Mouse (Mus musculus) NIH3T3 (cell line): Measurements from ENCODE around the gene Pced1a.
A peak's percentile ranks its signal among the peaks of the same experiment; 100 is the strongest.

Source experiments
- DNase-seq: peaks from one replicate; pipeline ENCODE4 v3.0.0-alpha.2; 2012; ENCODE audit warnings: low read depth

Gene Pced1a

DNA sequence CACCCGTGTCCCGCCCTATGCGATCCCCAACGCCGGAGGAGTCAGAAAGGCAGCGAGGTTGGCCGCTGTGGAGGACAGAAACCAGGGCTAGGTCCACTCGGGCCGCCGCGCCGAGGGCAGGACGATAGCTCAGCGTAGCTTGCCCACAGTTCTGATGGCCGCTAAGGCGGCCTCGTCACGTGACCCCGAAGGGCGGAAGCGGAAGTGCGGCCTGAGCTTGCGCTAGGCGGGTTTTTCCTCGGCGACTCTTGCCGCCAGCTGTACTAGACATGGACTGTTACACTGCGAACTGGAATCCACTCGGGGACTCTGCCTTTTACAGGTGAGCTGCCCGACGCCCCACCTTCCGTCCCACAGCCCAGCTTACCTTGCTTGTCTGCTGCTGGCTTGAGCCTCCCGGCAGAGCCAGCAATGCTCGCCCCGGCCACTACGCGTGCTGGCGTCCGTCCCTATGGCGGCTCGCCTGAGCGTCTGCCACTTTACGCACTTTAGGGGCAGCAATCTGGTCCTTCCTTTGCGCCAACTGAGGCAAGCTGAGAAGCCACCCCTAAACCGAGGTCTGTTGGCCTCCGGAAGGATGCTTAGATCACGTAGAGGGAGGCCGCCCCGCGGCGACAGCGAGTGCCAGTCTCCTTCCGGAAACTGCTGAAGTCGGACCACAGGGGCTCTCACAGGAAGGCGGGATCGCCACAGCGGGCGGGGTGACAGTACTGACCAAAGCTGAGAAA lies at the start of gene Pced1a, which contains the start of gene Vps16:
Gene Pced1a (minus strand): TSS at position 576 of the 728 bp plus-strand sequence.
Gene Vps16 (plus strand): TSS at position 214 of the 728 bp plus-strand sequence.
- peak; percentile 93 for DNase-seq

DNA sequence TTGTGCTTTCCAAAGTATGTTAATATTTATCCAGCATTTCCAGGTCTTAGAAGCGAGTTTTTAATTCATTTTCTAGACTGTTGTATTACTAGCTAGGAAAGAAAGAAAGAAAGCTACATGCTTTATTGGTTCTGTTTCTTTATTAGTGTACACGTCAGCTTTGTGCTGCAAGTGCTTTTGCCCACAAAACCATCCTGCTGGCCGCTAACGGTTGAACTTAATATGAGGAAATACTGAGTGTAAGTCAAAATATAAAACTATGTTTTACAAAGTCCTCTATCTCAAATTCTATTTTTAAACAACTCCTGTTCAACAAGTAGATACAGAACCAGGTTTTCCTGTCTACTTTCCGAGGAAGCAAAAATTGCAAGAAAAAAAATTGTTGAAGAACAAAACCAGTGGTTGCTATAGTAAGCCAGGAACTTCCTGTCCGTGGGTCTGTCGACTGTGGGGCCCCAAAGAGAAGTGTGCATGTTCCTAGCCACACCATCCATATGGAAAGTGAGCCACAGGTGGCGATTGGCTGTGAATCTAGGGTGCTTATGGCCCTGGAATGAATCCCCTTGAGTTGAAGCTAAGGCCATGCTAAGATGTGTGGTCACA lies 48.5 kb upstream of the Pced1a start:
- DNase-seq = no peak

DNA sequence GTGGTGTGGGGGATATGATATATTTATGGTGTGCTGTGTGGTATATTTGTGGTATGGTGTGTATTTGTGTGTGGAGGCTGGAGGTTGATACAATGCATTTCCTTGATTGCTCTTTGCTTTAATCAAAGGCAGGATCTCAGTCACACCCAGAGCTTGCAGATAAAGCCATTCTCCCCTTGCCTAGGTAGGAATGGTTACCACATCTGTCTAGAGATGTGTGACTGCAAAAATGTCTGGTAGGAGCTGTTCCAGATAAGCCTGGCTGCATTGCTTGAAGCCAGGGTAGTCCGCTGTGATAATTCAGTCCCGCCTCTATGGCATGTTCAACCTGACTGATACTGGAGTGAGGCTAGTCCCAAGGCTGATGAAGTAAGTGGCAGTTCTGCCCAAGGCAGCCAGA lies 45.4 kb upstream of the Pced1a start:
- no peak for DNase-seq

DNA sequence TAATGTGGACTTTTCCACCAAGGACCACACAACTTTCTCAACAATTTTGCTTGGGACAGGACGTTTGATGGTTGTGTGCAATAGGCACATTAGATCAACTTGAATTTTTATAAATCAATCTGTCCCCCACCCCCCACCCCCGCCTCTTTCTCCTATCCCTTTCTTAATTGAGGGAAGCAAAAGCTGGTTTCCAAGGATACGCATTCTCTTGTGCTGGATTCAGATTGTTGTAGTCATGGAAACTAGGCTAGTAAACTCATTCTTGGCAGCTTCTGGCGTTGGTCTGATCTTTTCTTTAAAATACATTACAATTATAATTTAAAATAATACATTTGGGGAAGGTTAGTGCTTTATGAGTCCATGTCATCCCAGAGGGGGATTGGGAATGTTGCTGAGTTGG lies 44.9 kb upstream of the Pced1a start:
- no peak for DNase-seq

DNA sequence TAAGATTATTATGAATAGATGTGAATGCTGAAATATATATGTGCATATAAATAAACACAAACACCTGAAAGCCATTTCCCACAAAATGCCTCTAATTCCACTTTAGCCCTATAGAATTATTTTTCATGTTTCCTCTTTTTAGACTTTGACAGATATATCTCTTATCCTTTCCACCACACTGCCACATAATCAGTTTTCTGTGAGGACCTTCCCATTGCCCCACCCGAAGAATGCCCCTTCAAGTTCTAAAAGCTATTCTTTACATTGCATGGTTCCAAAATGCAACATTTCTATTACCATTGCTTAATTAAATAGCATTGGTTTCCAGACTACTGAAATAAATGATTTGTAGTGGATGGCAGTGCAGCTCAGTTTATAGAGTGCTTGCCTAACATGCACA lies 41.9 kb upstream of the Pced1a start:
- no peak for DNase-seq

DNA sequence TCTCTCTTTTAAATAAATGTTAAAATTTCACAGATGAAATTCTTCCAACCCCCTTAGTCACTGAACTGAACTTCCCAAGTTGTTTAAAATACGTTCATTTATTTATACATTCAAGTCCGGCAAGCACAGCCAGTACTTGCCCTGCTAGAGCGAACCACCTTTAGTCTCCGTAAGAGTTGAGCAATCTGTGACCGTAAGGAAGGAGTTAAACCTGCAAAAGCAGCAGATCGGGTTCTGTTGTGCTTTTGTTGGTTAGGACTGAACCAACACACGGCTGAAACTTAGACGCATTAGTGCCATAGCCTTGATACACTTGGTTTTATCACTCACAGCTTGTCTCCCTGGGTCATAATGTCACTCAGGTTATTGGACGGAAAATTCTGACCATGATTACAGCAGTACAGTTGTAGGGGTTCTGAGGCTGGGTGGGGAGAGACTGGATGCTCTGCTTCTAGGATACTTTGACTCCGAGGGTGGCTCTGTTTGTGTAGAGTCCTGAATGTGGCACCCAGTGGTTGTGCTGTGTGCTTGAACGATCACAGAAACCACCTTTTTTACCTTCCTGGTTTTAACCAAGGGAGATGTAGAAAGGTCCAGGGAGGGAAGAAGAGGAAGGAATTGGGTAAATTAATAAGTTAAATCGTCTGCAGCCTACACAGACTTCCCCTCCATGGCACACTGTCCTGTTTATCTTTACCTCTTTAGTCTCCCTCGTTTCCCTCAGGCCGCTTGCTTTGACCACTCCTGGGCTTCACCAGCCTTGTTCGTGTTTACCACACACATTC lies 37.0 kb upstream of the Pced1a start:
- DNase-seq = no peak

DNA sequence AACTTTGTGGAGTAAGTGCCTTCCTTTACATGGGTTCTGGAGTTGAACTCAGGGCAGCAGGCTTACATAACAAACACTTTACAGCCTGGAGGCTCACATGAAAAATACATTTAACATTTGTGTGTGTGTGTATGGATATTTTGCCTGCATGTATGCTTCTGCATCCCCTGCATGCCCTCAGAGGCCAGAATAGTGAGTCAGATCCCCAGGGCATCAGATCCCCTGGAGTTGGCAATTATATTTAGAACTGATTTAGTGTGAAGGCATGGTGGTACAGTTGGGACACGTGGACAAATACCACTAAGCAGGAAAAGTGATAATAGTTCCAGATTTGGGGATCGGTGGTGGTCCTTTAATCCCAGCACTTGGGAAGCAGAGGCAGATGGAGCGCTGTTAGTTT lies 35.1 kb upstream of the Pced1a start:
- DNase-seq = peak; percentile 71

DNA sequence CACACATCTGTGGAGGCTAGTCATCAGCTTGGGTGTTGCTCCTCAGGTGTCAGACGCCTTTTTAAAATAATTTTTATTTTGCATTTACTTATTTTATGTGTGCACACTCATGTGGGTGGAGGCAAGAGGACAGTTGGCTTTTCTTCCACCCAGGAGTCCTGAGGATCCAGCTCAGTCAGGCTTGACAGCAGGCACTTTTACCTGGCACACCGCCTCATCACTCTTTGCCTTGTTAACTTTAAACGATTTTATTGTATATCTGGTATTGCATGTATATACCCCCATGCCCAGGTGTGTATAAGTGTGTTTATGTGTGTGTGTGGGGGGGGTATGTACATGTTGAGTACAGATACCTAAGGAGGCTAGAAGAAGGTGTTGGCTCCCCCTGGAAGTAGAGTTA lies 33.4 kb upstream of the Pced1a start:
- DNase-seq = no peak

DNA sequence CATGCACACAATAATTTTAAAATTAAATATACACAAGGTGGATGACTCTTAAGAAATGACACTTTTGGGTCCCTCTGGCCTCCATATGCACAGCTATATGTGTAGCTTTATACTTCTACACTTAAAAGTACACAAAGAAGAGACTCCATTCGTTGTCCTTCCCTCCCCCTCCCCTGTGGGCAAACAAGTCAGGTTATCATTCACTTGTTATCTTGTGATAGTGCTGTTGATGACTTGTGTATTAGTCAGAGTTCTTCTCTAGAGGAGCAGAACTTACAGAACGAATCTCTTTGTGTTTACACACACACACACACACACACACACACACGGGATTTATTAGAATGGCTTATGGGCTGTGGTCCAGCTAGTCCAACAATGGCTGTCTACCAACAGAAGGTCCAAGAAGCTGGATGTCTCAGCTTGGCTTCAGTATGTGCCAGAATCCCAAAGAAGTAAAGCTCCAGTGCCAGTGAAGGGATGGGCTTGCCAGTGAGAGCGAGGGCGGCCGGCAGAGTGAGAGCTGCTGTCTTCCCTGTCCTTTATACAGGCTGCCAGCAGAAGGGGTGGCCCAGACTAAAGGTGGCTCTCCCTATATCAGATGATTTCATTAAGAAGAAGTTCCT lies 30.4 kb upstream of the Pced1a start:
- DNase-seq = peak; percentile 66

DNA sequence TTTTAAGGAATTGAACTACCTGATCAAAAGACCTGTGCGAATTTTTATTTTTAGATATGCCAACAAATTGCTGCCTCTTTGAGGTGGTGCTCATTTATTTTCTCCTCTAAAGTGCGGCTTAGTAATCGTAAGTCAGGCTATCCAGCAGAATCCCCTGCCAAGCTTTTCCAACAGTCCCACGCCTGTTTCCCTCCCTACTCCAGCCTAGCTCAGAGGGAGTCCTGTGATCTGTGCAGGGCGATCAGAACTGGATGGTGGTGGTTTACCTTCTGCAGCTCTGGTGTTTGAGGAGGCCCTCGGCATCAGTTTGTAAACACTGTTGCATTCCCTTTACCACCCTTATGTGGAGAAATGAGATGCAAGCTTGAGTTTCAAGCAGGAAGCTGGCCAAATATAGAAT lies 28.9 kb upstream of the Pced1a start:
- DNase-seq = no peak

DNA sequence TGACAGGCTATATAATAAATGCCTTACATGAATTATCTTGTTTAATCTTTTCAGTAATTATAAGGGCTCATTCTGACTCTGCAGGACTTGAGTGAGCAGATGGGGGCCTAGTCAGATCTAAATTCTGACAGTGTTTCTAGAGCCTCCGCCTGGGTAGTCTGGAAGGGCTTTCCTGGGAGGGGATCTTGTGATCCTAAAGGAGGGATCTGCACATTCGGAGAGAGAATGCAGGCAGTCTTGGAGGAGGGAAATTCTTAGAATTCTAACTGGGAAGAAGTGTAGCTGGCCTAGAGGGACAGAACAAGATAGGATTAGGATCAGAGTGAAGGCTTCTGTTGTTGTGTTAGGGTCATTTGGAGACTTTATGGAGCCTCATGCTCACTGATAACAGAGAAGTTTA lies 27.8 kb upstream of the Pced1a start:
- DNase-seq = no peak

DNA sequence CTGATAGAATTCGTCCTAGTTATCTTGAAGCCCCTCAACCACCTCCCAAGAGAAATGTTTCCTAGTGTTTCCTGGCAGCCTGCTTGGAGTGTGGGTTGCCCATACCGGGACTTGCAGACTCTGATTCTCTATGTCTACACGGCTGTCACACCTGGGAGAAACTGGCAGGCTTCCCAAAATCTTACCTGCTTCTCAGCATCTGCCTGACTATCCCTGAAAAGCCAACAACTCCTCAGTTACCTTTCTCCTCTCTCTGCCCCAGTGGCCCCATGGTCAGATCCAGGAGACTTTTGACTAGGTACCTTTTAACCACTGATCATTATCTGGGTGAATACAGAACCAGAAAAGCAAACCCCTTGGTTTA lies 27.2 kb upstream of the Pced1a start:
- no peak for DNase-seq

DNA sequence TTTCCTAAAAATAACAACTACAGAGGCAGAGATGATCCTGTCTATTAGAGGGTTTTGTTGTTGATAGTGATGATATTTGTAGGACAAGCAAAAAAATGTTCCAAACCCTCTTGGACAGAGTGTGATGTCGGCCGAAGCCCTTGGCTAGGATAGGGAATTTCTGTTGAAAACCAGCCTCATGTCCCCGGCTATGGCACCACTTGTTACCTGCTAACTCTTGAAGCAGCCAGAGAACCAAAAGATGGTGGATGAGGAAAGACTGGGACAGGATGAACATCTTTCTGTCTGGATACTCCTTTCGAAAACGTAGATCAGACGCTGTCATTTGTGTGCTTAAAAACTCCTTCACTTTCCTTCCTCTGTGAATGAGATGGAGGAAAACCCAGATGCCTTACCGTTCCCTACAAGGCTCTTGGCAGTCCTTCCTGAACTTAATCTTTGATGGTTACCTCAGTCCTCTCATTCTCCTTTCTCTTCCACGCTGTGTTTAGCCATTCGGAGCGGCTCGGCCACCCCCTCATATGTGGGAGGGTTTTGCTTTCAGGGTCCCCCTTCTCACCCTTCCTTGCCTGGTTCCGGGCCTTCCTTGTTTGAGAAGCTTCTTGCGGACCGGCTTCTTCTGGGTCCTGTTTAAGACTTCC lies 26.7 kb upstream of the Pced1a start:
- no peak for DNase-seq

DNA sequence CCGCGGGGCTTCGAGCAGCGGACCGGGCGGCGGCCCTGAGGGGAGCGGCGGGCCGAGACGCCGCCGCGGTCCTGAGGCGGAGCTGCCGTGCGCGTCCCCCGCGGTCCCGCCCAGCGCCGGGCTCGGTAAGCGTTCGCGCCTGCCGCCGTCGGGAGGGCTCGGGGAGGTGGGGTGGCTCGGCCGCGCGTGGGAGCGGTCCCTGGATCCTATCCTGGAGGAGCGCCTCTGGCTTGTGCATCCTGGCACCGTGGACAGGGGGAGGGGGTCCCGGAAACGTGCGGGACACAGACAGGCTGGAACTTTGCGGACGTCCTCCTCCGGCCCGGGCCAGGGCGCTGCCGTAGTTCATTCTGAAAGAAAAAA lies 25.9 kb upstream of the Pced1a start:
- peak; percentile 78 for DNase-seq

DNA sequence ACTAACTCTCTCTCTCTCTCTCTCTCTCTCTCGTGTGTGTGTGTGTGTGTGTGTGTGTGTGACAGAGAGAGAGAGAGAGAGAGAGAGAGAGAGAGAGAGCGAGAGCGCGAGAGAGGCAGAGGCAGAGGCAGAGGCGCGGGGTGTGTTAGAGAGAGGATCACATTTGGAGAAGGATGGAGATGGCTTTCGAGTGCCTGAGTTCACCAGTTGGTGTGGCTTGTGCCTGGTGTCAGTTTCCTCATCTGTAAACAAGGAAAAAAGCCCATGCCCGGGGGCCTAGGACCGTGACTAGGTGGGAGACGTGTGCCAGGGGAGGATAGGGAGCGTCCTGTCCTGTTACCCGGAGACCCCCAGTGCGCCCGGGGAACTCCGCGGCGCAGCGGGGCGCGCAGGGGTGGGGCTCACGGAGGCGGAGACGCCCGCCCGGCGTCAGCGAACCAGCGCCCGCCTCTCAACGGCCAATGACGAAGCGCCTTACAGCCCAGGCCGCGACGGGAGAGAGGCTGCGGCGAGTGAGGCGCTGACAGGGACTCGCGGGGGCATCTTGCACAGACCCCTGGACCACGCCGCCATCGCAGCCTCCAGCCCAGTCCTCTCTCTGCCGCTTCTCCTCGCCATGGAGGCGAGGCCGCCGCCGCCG lies 25.4 kb upstream of the Pced1a start, which contains the start of gene Ptpra:
Gene Ptpra (plus strand): TSS at position 485 of the 640 bp plus-strand sequence.
- peak; percentile 93 for DNase-seq

DNA sequence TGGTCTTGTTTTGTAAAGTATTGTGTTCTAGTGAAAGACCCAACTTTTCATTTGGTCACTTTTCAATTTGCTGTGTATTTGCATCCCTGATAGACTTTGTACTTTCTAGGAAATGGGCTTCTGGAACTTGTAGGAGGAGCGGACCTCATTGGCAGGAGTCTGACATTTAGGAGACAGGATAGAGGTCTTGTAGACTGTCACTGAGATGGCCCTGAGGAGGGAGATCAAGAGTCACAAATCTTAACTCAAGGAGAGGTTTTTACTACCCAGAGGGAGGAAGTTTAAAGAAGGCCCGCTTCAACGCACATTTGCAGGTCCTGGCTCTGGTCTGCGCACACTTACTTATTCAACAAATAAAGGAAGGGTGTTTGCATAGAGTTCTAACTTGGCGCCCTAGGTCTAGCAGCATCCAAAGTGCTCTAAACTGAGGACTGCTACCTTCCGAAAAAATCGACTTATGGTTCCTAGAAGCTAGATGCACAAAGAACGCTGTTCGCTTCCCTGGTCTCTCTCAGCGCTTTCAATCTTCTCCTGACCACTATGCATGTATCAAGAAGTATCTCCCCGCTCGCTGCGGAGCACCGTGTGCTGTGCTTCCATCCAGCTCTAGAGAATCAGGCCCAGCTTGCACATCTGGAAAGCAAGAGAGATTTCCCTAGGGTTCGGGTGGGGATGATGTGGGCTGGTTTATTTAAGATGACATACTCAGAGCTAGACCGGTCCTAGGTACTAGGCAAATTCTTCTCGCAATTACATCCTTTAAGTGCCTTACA lies 24.7 kb upstream of the Pced1a start:
- peak; percentile 64 for DNase-seq

DNA sequence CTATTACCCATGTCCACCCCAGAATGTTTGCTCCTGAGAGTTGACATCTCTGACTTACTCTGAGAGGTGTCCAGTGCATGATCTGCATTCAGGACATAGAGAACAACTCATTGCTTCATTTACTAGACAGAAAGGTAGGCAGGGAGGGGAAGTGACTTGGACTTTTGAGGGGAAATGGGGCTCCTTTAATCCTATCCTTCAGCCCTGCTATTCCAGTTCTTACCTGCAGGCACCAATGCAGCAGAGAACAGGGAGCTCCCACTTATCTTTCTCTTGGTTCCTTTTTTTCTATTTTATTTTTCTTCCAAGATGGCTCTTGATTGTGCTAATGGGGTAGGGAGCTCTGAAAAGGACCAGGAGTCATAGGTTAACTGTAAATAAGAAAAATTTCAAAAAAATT lies 23.9 kb upstream of the Pced1a start:
- no peak for DNase-seq

DNA sequence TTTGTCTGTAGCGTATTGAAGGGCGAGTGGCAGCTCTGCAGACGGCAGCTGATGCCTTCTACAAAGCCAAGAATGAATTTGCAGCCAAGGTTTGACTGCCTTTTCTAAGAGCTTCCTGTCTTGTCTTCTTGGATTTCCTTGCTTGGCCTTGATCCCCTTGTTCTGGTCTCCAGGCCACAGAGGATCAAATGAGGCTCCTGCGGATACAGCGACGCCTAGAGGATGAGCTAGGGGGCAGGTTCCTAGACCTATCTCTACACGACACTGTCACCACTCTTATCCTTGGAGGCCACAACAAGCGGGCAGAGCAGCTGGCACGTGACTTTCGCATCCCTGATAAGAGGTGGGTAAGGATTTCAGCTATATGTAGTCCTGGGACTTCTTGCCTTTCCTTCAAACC lies 17.7 kb upstream of the Pced1a start:
- DNase-seq = no peak

DNA sequence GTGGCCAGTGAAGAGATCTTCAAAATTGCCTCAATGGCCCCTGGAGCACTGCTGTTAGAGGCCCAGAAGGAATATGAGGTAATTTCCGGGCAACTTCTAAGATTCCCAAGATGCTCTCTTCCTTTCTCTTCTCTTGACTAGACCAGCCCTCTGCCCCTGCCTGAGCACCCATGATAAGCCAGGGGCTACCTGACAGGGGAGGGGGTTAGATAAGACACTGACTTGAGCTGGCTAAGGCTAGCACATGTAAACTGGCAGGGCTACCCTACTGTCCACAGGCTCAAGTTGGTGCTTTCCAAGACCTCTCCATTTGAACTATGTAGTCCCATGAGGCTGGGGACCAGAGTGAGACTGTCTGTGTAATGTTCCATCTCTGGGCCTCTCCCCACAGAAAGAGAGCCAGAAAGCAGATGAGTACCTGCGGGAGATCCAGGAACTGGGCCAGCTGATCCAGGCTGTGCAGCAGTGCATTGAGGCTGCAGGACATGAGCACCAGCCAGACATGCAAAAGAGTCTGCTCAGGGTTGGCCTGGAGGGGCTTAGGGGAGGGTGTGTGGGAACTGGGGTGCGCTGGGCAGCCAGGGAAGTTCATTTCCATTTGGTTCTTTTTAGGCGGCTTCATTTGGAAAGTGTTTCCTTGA lies 15.5 kb upstream of the Pced1a start:
- DNase-seq = no peak

DNA sequence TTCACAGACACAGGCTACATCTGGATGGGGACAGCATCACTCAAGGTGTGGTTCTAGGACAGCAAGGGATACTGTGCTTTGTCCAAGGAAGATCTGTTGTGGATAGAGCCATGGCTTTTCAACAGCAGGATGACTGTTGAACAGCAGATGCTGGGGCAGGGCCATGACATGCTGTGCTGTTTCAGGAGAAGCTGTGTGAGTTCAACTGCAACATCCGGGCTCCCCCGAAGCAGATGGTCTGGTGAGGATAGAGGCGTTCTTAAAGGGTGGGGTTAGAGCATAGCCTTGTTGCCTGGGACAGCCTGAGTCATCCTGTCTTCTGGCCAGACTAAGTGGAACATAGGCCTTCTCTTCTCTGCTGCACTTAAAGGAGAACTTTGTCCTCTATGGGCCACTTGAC lies 14.4 kb upstream of the Pced1a start:
- no peak for DNase-seq
